Mouse (Mus musculus) urinary bladder, adult 2 months (tissue): ENCODE measurements at regions not wholly inside any gene's neighbourhood (a gene's known extent, or its start where the extent isn't known, plus 50 kb on each side); places are given as distances from the start of the nearest gene placed in this dataset.

Experiments used
- DNase-seq: peaks from one replicate; pipeline ENCODE4 v3.0.0; 2022; ENCODE audit warnings: low spot score

- no peak for DNase-seq
Observed at GRCm38 (mm10) chr11:45533402-45534056, 318.3 kb upstream of the Clint1 start.

- DNase-seq: no peak
Observed at GRCm38 (mm10) chr11:45535501-45536025, 316.3 kb upstream of the Clint1 start.

GRCm38 (mm10) chr11:45538011-45538410, 313.8 kb upstream of the Clint1 start:
- no peak for DNase-seq

GRCm38 (mm10) chr11:45539459-45539858, 312.4 kb upstream of the Clint1 start:
- peak; percentile 24 for DNase-seq

GRCm38 (mm10) chr11:45544531-45544930, 307.3 kb upstream of the Clint1 start:
- no peak for DNase-seq

- DNase-seq: no peak
Observed at GRCm38 (mm10) chr11:45545896-45546626, 305.8 kb upstream of the Clint1 start.

- DNase-seq: no peak
Observed at GRCm38 (mm10) chr11:45546861-45547260, 305.0 kb upstream of the Clint1 start.

GRCm38 (mm10) chr11:45550376-45550775, 301.5 kb upstream of the Clint1 start:
- DNase-seq: no peak

- DNase-seq: no peak
Observed at GRCm38 (mm10) chr11:45577469-45578154, 274.2 kb upstream of the Clint1 start.

GRCm38 (mm10) chr11:45592335-45592734, 259.5 kb upstream of the Clint1 start:
- DNase-seq: no peak

GRCm38 (mm10) chr11:45592890-45593642, 258.8 kb upstream of the Clint1 start:
- DNase-seq: no peak

- no peak for DNase-seq
Observed at GRCm38 (mm10) chr11:45595372-45595771, 256.5 kb upstream of the Clint1 start.

GRCm38 (mm10) chr11:45621824-45622223, 230.0 kb upstream of the Clint1 start:
- no peak for DNase-seq

GRCm38 (mm10) chr11:45622701-45623100, 229.2 kb upstream of the Clint1 start:
- DNase-seq: no peak

- no peak for DNase-seq
Observed at GRCm38 (mm10) chr11:45624233-45624632, 227.6 kb upstream of the Clint1 start.

- no peak for DNase-seq
Observed at GRCm38 (mm10) chr11:45629250-45629649, 222.6 kb upstream of the Clint1 start.

- no peak for DNase-seq
Observed at GRCm38 (mm10) chr11:45634535-45635235, 217.2 kb upstream of the Clint1 start.

- DNase-seq: no peak
Observed at GRCm38 (mm10) chr11:45635896-45636295, 216.0 kb upstream of the Clint1 start.

- DNase-seq: no peak
Observed at GRCm38 (mm10) chr11:45639236-45639635, 212.6 kb upstream of the Clint1 start.

GRCm38 (mm10) chr11:45642142-45642756, 209.6 kb upstream of the Clint1 start:
- no peak for DNase-seq
